Mouse (Mus musculus) neural tube, embryonic 14.5 days (tissue): ENCODE data around the gene Fam83e. TPM values are rescaled to one million over a fixed set of nuclear protein-coding genes. Genes with fewer than 3 reads are reported as not detected.

Experiments used
- ATAC-seq: fragments of 200-750 bp; cut with Nextera tagmentation; 2 replicates; pipeline ENCODE4 v1.8.0; 2017; ENCODE audit warnings: low read depth, mild to moderate bottlenecking, moderate TSS enrichment, moderate library complexity
- H3K27ac ChIP-seq: fragments of 300-500 bp; sonication (generic); 2 replicates; pipeline ENCODE4 v1.5.1; 2014; ENCODE audit warnings: low read depth, mild to moderate bottlenecking, control low read depth, low read length, moderate library complexity, mixed read lengths
- H3K27me3 ChIP-seq: fragments of 300-500 bp; sonication (generic); 2 replicates; pipeline ENCODE4 v1.6.1; 2014; ENCODE audit warnings: low read length; ENCODE audit not compliant: control insufficient read depth, insufficient read depth
- H3K36me3 ChIP-seq: fragments of 300-500 bp; sonication (generic); 2 replicates; pipeline ENCODE4 v1.6.1; 2014; ENCODE audit warnings: low read length, mixed read lengths; ENCODE audit not compliant: control insufficient read depth, insufficient read depth
- H3K4me1 ChIP-seq: fragments of 300-500 bp; sonication (generic); 2 replicates; pipeline ENCODE4 v1.6.1; 2014; ENCODE audit warnings: low read length; ENCODE audit not compliant: control insufficient read depth, insufficient read depth
- H3K4me2 ChIP-seq: fragments of 300-500 bp; sonication (generic); 2 replicates; pipeline ENCODE4 v1.6.1; 2014; ENCODE audit warnings: mild to moderate bottlenecking, low read depth, low read length, control low read depth
- H3K4me3 ChIP-seq: fragments of 300-500 bp; sonication (generic); 2 replicates; pipeline ENCODE4 v1.5.1; 2014; ENCODE audit warnings: low read depth, low read length, control low read depth, mixed read lengths
- H3K9ac ChIP-seq: fragments of 300-500 bp; sonication (generic); replicated peaks from 2 replicates; pipeline ENCODE4 v1.6.1; 2014; ENCODE audit warnings: low read depth, mild to moderate bottlenecking, control low read depth, low read length, mixed read lengths
- H3K9me3 ChIP-seq: fragments of 300-500 bp; sonication (generic); 2 replicates; pipeline ENCODE4 v1.6.1; 2016; ENCODE audit warnings: low read length; ENCODE audit not compliant: control insufficient read depth
- WGBS: fragments of 180-500 bp; shearing (Covaris S2); extraction: QIAGEN DNeasy Blood & Tissue Kit; methylation state at CpG from one replicate; pipeline ENCODE4 v1.1.7; 2014; 5-methylcytosine and 5-hydroxymethylcytosine counted together
- polyA plus RNA-seq: library from polyadenylated mRNA; unstranded; fragments of >200 nt; fragmentation: Nextera tagmentation; extraction: Ambion mirVana; gene quantifications from 2 replicates; pipeline ENCODE4 v1.2.1, GENCODE M21; 2014

Fam83e gene
- polyA plus RNA-seq, 1 experiment from 2014 or later: 0.24 TPM

DNA sequence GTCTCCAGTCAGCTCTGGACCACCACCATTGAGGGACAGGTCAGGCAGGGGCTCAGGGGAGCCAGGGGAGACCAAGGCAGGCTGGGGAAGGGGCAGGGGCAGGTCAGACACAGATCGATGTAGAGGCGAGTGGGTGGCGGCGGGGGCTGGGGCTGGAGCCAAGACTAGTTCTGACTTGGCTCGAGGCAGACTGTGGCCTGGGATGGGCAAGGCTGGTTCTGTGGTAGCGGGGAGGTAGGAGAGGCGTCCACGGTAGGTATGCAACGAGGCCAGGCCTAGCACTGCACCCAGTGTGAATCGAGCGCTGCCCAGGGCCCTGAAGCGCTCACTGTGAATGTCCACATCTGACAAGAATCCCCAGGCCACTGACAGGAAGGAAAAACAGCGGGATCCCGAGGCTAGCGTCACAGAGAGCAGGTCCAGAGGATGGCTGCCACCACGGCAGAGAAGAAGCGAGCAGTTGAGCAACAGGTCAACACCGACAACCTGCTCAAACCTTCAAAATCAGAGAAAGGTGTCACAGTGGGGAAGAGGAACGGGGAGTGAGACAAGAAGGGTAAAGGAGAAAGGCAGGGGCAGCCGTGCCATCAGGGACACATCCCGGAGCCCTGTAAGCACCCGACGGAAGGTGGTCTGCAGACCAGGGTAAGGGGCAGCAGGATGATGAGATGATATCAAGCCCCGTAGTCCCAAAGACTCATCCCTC lies 9.5 kb upstream of the Fam83e start:
- WGBS: 91% methylated on average over 24 of the region's 24 CpGs
- peaks cover 31% of the 10 kb centered on the region for H3K36me3 ChIP-seq
- no peak overlapping the region for H3K27ac ChIP-seq
- no peak for ATAC-seq
- H3K9ac ChIP-seq: no peak overlapping the region
- H3K4me1 ChIP-seq: peaks cover 40% of the 10 kb centered on the region
- H3K4me3 ChIP-seq: no peak overlapping the region
- H3K9me3 ChIP-seq: no peaks in the 10 kb centered on the region
- no peaks in the 10 kb centered on the region; the same call in 1 of the 2 replicates for H3K27me3 ChIP-seq
- H3K4me2 ChIP-seq: no peak overlapping the region

DNA sequence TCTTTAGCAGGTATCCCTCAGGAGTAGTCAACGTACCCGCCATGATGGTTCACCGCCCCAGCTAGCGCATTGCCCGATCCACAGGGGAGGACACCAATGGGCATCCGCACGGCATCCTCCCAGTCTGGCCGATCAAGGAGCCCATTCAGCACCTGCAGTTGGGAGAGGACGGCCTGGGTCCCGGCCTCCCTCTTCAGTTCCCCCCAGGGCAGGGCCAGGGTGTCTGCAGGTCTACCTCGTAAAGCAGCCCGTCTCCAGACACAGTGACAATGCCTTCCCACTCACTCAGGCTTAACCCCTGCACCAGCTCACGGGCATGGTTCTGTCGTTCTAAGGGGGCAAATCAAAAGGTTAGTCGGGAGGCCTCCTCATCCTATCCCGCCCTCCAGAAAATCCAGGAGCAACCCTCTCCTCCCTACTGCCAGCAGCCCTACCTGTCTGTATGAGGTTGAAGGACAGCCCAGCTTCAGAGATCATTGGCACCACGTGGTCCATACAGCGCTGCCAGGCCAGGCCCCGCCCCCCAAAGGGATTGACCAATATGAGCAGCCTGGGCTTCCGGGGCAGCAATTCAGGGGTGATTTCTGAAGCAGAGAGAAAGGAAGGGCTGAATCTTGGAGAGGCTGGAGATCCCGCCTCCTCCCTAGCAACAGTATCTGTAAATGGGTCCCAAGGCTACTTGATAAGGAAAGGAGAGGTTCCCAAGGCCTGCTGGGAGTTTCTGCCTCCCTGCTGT lies 8.8 kb upstream of the Fam83e start:
- WGBS: 89% methylated on average over 21 of the region's 21 CpGs
- ATAC-seq: no peak
- Histone ChIP-seq H3K9ac (no peak overlapping the region), H3K4me1 (peaks cover 45% of the 10 kb centered on the region), H3K36me3 (peaks cover 31% of the 10 kb centered on the region), H3K27ac (no peak overlapping the region), H3K9me3 (no peaks in the 10 kb centered on the region), H3K27me3 (no peaks in the 10 kb centered on the region; the same call in 1 of the 2 replicates), H3K4me2 (no peak overlapping the region), H3K4me3 (no peak overlapping the region)

DNA sequence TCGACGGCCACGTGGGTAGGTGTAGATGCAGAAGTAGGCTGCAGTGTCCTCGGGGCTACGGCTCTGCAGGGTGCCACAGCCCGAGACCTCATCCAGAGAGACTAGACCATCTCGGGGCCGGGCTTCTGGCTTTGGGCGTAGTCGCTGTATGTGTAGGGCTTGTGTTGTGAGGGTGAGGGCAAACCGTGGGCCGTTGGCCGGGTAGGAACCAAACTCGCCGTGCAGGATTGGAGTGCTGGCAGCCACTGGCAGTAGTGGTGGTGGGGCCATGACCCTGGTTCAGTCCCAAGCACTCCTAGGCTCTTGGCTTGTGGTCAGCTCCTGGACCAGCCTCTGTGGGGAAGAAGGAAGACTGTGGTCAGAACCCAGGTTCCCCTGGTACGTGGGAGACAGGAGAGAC lies 7.6 kb upstream of the Fam83e start:
- Histone ChIP-seq H3K4me2 (no peak overlapping the region), H3K9me3 (no peaks in the 10 kb centered on the region), H3K27me3 (no peaks in the 10 kb centered on the region; the same call in 1 of the 2 replicates), H3K36me3 (peaks cover 31% of the 10 kb centered on the region), H3K4me3 (no peak overlapping the region), H3K4me1 (peaks cover 40% of the 10 kb centered on the region), H3K9ac (no peak overlapping the region), H3K27ac (no peak overlapping the region)
- WGBS: 89% methylated on average over 16 of the region's 16 CpGs
- ATAC-seq: no peak

GRCm38 (mm10) chr7:45713881-45714520 lies 7.0 kb upstream of the Fam83e start:
- ATAC-seq: no peak
- Histone ChIP-seq H3K4me3 (peak overlapping the region; percentile 62; the same call in 1 of the 2 replicates), H3K36me3 (peaks cover 31% of the 10 kb centered on the region), H3K27me3 (no peaks in the 10 kb centered on the region; the same call in 1 of the 2 replicates), H3K4me1 (peaks cover 39% of the 10 kb centered on the region), H3K9me3 (no peaks in the 10 kb centered on the region), H3K4me2 (peak overlapping the region; percentile 92), H3K27ac (no peak overlapping the region), H3K9ac (no peak overlapping the region; the same call in 1 of the 2 replicates)
- 85% methylated on average over 6 of the region's 6 CpGs for WGBS

DNA sequence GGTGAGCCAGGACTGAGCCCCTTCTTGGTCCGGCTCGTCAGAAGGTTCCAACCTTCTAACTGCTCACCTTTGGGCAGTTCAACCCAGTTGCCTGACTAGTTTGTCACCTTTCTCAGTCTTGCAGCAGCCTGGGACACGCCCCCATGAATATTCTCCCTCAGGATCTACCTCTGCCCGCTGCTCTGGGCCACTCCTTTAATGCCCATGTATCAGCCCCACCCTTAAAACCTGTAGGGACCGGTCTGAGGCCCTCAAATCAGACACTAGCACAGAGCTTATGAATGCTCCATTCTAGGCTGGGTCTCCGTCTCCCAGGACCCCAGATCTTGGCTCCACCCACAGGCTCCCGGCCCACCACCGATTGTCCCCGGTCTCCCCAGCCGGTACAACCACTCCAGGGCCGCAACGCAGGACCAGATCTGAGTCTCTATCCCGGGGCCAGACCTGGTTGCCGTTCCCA lies 6.4 kb upstream of the Fam83e start:
- H3K4me1 ChIP-seq: peaks cover 38% of the 10 kb centered on the region
- no peaks in the 10 kb centered on the region for H3K9me3 ChIP-seq
- peak overlapping the region; percentile 55; the same call in 1 of the 2 replicates for H3K27ac ChIP-seq
- 11% methylated on average over 14 of the region's 14 CpGs for WGBS
- no peaks in the 10 kb centered on the region; the same call in 1 of the 2 replicates for H3K27me3 ChIP-seq
- peaks cover 32% of the 10 kb centered on the region for H3K36me3 ChIP-seq
- H3K9ac ChIP-seq: peak overlapping the region; percentile 69
- peak overlapping the region; percentile 92 for H3K4me2 ChIP-seq
- peak overlapping the region; percentile 62 for H3K4me3 ChIP-seq
- ATAC-seq: peak; percentile 33

DNA sequence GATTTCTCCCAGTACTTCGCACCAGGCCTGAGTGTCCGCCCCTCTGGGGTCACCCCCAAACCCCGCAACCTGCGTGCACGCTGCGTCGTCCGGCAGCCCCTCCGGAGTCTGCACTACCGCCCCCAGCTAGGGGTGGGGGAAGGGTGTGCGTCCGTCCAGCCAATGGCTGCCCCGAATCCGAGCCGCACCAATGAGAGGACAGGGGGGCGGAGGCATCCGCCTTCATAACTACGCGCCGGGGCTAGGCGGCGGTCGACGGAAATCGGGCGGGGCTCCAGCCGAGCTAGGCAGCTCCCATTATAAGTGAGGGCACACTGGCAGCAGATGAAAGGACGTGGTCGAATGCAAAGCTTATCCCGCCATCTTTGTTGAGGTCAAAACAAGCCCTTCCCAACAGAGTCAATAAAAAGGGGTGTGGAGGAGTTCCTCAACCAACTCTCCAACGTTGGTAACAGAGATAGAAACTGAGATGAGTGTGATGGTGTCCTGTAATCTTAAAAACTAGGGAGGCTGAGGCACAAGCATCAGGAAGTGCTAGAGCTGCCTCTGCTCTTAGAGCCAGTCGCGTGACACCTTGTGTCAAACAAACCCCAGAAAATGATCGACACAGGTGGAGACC lies 5.8 kb upstream of the Fam83e start, which contains the start of gene Rpl18:
Gene Rpl18, plus strand, starts transcription at position 368 of the 619 bp plus-strand sequence.
- peaks cover 36% of the 10 kb centered on the region for H3K4me1 ChIP-seq
- 7% methylated on average over 34 of the region's 34 CpGs for WGBS
- H3K9me3 ChIP-seq: no peaks in the 10 kb centered on the region
- H3K27me3 ChIP-seq: no peaks in the 10 kb centered on the region; the same call in 1 of the 2 replicates
- peaks cover 36% of the 10 kb centered on the region for H3K36me3 ChIP-seq
- ATAC-seq: peak; percentile 92
- peak within 1 kb of the TSS; percentile 69 for H3K9ac ChIP-seq
- H3K4me2 ChIP-seq: peak within 1 kb of the TSS; percentile 92
- H3K27ac ChIP-seq: peak within 1 kb of the TSS; percentile 62
- peak within 1 kb of the TSS; percentile 62 for H3K4me3 ChIP-seq

- 85% methylated on average over 19 of the region's 19 CpGs for WGBS
- Histone ChIP-seq H3K27ac (peak overlapping the region; percentile 62), H3K27me3 (no peaks in the 10 kb centered on the region; the same call in 1 of the 2 replicates), H3K36me3 (peaks cover 36% of the 10 kb centered on the region), H3K4me1 (peaks cover 36% of the 10 kb centered on the region), H3K4me2 (peak overlapping the region; percentile 92), H3K4me3 (peak overlapping the region; percentile 62), H3K9ac (no peak overlapping the region), H3K9me3 (no peaks in the 10 kb centered on the region)
- no peak for ATAC-seq
Measured at GRCm38 (mm10) chr7:45715741-45716459, 5.1 kb upstream of the Fam83e start.

- Histone ChIP-seq H3K36me3 (peaks cover 33% of the 10 kb centered on the region), H3K4me2 (peak overlapping the region; percentile 92), H3K4me1 (peaks cover 36% of the 10 kb centered on the region), H3K4me3 (peak overlapping the region; percentile 62), H3K27ac (no peak overlapping the region), H3K27me3 (no peaks in the 10 kb centered on the region; the same call in 1 of the 2 replicates), H3K9me3 (no peaks in the 10 kb centered on the region), H3K9ac (no peak overlapping the region)
- WGBS: 97% methylated on average over 3 of the region's 3 CpGs
- ATAC-seq: no peak
Measured at GRCm38 (mm10) chr7:45716460-45716857, 4.6 kb upstream of the Fam83e start.
